Mouse (Mus musculus) embryonic stem cell, embryonic (primary cell): ENCODE measurements around the gene Llgl1.

Experiments used
- CTCF ChIA-PET, 4 experiments: fragments of 300-600 bp in 2 of 4; fragments of 350-600 bp in 2 of 4; sonication (Branson Sonifier 250); formaldehyde crosslinking; loops; one replicate each; lab custom pipeline; 2022; ENCODE audit warnings: inconsistent platforms in 2 of 4; lab: Charles Lee
- POLR2A ChIA-PET, 4 experiments: fragments of 300-600 bp in 2 of 4; fragments of 350-600 bp in 2 of 4; sonication (Branson Sonifier 250); formaldehyde crosslinking; loops; one replicate each; lab custom pipeline; 2022; ENCODE audit warnings: antibody characterized with exemption in 4 of 4, inconsistent platforms in 1 of 4; lab: Charles Lee

Llgl1 gene

DNA sequence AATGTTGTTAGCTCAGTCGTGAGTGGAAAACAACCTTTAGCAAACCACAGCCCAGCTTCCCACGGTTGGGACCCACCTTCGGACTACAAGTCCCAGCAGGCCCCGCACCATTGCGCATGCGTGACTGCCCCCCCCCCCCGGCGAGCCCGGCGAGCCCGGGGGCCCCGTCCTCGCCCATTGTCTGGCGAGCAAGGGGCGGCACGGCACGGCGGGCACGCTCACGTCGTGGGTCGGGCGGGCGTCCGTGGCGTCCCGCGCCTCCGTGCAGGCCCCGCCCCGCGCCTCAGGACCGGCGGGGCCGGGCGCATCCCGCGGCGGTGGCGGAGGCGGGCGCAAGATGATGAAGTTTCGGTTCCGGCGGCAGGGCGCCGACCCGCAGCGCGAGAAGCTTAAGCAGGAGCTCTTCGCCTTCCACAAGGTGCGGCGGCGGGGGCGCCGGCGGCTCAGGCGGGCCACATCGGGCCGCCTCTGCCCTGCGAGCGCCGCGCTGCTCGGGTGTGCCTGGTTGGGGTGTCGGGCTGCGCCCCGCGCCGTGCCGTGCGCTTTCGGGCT is at the start of gene Llgl1:
Llgl1 (plus strand) TSS at position 200 of the 552 bp plus-strand sequence.
- POLR2A ChIA-PET, result interaction anchor here (0.5 to 7.0 kb wide), 58 partner anchors 8 to 1498 kb away, joined by 3 to 57 read pairs (median 4); partner anchors contain the start of genes Mief2 (in 4 of the 4), Flii (in 3 of the 4), Shmt1 (in 2 of the 4) and Smcr8 (in 2 of the 4)

DNA sequence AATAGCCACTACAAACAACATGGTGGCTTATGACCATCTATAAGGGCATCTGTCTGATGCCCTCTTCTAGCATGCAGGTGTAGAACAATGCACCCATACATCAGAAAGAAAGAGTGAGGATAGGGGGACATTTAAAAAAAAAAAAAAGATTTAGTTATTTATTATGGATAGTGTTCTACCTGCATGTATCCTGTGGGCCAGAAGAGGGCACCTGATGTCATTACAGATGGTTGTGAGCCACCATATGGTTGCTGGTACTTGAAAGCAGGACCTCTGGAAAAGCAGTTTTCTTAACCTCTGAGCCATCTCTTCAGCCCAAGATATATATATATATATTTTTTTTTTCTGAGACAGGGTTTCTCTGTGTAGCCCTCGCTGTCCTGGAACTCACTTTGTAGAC is 3.4 kb upstream of the Llgl1 start:
- ChIA-PET POLR2A (no interaction called here), CTCF (no interaction called here)

More for the DNA sequence above, at the start of gene Llgl1:
- CTCF ChIA-PET, result interaction anchor here (0.6 to 1.5 kb wide), 13 partner anchors 8 to 1792 kb away, joined by 3 to 11 read pairs (median 5); partner anchors contain the start of gene Flii (in 2 of the 4)

DNA sequence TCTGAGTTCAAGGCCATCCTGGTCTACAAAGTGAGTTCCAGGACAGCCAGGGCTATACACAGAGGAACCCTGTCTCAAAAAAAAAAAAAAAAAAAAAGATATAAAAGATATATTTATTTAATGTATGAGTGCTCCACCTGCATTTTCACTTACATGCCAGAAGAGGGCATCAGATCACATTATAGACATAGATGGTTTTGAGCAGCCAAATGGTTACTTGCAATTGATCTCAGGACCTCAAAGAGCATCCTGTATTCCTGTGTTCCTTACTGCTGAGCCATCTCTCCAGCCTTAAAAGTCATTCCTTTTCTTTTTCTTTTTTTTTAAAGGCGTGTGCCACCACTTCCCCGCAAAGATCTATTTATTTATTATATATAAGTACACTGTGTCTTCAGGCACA is 2.0 kb upstream of the Llgl1 start:
- CTCF ChIA-PET, result interaction anchor here in 1 of 4 experiments (0.7 to 1.5 kb wide), 2 partner anchors 43 to 401 kb away, joined by 3 to 7 read pairs; no protein-coding TSS in a partner anchor
- POLR2A ChIA-PET, result interaction anchor here in 1 of 4 experiments (1.3 kb wide), 1 partner anchor 133 kb away, joined by 5 read pairs; the partner anchor contains the start of gene Dhrs7b

DNA sequence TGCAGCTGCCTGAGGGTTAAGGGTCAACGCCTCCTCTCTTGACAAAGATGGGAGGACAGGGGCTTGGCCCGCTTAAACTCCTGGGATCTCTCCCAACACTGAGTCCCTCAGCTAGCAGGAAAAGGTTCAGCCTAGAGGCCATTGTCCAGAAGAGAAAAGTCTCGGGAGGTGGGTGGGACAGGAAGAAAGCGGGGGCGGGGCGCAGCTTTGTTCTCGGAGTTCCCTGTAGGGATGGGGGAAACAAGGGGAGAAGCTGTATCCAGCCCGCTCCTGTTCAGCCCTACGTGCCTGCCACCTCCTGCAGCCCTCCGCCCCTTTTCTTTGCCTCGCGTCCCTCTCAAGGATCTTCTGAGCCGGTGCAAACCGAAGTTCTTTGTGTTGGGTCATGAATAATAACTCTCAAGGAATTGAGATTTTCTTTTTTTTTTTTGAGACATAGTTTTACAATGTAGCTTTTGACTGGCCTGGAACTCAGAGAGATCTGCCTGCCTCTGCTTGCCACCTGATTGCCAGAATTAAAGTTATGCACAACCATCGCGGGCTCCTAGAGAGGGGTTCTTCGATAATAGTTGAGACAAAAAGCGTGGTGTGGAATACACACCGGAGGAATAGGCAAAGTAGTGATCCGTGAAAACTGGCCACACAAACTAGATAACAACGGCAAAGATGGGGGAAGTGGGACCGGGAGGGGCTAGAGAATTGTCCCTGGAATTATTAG is 558 bp upstream of the Llgl1 start:
- CTCF ChIA-PET, result interaction anchor here (0.6 to 1.5 kb wide), 17 partner anchors 8 to 549 kb away, joined by 3 to 8 read pairs (median 4); partner anchors contain the start of genes Flii (in 2 of the 4), Dhrs7b (in 1 of the 4) and Mief2 (in 1 of the 4)
- POLR2A ChIA-PET, result interaction anchor here (0.5 to 7.0 kb wide), 66 partner anchors 9 to 1498 kb away, joined by 3 to 57 read pairs (median 4); partner anchors contain the start of genes Mief2 (in 4 of the 4), Dhrs7b (in 3 of the 4), Flii (in 3 of the 4) and Shmt1 (in 2 of the 4)

DNA sequence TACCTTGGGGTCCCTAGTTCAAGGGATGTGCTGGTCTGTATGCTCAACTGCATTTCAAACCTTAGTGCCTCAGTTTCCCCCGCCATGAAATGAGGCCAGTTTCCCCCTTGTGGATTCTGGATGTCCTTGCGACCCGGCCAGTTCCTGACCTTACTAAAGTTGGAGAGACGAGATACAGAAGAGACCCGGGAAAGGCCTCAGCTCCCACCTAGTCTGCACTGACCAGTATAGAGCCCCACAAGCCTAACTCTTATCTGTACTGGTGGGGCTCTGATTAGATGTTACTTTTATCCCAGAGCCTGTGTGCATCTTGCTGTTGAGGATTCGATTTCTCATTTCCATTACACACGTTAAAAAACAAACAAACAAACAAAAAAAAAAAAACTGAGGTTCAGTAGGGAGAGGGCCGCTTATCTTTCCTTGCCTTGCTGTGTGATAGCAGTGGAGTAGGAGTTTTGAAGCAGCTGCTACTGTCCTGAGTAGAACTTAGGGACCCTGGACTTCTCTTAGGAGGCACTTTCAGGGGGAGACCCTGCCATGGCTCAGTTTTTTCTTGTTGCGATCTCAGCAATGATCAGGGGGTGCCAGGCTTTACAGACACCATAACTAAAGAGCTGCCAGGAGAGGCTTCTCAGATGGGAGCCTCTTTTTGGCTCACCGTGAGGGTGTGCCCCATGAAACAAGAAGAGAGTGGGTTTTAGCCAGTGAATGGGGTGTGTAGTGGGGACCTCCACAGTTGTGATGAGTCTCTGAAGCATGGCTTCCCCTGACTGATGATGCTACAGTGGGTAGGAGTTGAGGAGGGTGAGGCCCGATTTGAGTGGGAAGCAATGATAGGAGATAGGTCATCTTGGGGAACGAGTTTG is 1.0 kb downstream of the Llgl1 start:
- POLR2A ChIA-PET, result interaction anchor here (0.5 to 7.0 kb wide), 21 partner anchors 9 to 336 kb away, joined by 3 to 57 read pairs (median 8); partner anchors contain the start of genes Flii (in 3 of the 4), Mief2 (in 3 of the 4), Shmt1 (in 1 of the 4) and Smcr8 (in 1 of the 4)
- CTCF ChIA-PET, result interaction anchor here in 2 of 4 experiments (0.6 to 1.1 kb wide), 2 partner anchors 27 to 1793 kb away, joined by 4 to 11 read pairs; partner anchors contain the start of genes Flii (in 1 of the 2) and Mief2 (in 1 of the 2)

DNA sequence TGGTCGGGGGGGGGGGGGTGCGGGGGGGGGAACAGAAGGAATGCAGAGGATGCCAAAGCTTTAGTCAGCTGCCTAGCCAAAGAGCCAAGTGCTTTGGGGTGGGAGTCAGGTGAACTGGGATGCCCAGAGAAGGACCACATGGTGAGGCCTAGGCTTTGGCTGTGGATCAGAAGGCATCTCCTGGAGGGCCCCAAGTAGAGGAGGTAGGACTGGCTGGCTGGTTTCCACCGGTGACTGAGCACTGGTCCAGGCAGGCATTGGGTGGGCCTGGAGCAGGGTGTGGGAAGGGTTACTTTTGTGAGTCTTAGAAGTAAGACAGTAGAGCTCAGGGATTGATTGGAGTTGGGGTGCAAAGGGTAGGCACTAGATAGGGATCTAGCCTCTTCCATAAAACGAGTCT is 2.1 kb downstream of the Llgl1 start:
- ChIA-PET CTCF (no interaction called here), POLR2A (interaction anchor here (0.5 to 7.0 kb wide), 9 partner anchors 9 to 335 kb away, joined by 3 to 57 read pairs (median 7); partner anchors contain the start of genes Flii (in 2 of the 4), Mief2 (in 2 of the 4), Dhrs7b (in 1 of the 4) and Tmem11 (in 1 of the 4))

DNA sequence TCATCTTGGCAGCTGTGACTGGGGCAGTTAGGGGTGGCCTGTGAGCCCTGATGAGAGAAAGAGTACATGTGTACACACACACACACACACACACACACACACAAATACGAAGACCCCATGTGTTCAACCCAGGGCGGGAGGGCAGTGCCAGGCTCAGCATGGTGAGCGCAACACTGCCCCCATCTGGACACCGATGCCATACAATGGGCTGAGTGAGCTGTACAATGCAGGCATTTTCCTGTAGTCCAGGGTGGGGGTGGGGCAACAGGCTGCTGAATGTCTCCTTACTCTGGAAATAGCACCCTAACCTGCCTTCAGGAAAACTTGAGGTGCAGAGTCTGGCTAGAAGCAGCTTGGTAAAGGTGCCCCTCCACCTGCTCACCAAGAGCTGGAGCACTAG is 3.6 kb downstream of the Llgl1 start:
- ChIA-PET CTCF (interaction anchor here (0.6 to 2.1 kb wide), 43 partner anchors 10 to 725 kb away, joined by 3 to 19 read pairs (median 4); partner anchors contain the start of genes Flii (in 3 of the 4), Mief2 (in 3 of the 4), Dhrs7b (in 1 of the 4) and Shmt1 (in 1 of the 4)), POLR2A (interaction anchor here in 3 of 4 experiments (0.6 to 7.0 kb wide), 17 partner anchors 9 to 472 kb away, joined by 3 to 57 read pairs (median 4); partner anchors contain the start of genes Flii (in 2 of the 3), Mief2 (in 2 of the 3), Tmem11 (in 2 of the 3) and Shmt1 (in 1 of the 3))

DNA sequence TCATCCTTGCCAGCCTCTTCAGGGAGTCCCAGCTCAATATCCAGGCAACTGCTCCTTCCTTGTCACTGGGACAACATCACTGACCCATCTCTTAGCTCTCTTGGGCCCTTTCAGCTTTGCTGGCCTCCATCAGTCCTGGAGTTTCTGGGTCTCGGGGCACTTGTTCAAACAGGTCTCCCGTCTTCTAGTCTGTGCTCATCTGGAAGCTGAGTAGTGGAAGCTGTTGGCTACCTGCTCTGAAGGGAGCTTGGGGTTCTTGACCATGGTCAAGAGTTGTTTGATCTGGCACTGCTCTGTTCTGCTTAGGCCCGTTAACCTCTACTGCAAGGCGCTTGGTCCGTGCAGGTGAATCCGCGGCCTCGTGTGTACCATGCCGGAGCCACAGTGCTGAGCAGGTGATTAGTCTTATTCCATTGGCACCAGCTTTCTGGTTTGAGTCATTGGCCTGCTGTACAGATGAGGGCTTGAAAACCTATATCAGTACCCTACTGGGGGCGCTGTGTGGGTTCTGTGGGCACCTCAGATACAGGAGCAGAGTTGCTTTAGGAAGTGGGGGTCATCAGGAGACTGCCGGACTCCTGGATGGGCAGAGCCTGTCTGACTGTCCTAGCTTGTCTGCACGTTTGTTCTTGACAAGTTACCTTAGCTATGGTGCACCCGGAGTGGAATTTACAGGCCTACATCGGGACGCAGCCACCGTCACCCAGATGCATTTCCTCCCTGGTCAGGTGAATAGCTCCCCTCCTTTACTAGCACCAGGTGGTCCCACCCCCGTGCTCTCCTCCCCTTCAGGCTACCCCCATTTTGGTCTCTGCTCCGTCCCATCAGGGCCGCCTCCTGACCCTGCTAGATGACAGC is 4.7 kb downstream of the Llgl1 start:
- ChIA-PET POLR2A (interaction anchor here in 3 of 4 experiments (0.6 to 7.0 kb wide), 15 partner anchors 8 to 898 kb away, joined by 3 to 57 read pairs (median 3); partner anchors contain the start of genes Flii (in 2 of the 3), Mief2 (in 2 of the 3) and Tmem11 (in 1 of the 3)), CTCF (interaction anchor here (0.9 to 2.1 kb wide), 11 partner anchors 13 to 272 kb away, joined by 3 to 19 read pairs (median 4); partner anchors contain the start of genes Flii (in 2 of the 4), Mief2 (in 2 of the 4) and Shmt1 (in 1 of the 4))

DNA sequence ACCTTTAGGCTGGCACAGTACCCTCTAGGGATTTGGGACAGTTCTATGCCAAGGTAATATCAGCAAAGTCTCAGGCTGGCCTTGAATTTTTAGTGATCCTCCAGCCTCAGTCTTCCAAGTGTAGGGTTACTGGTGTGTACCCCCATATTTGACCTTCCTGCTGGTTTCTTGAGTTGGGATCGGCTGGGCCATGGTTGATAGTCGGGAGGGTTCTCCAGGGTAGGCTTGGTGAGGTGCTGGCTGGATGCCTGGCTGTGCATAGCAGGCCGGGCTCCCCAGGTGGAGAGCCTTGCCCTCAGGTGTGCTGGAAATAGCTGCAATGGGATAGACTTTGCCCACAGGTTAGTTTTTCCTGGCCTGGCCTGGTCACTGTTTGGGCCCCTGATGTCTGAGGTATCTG is 5.7 kb downstream of the Llgl1 start:
- POLR2A ChIA-PET, result interaction anchor here in 1 of 4 experiments (1.1 kb wide), 1 partner anchor 14 kb away, joined by 3 read pairs; no protein-coding TSS in a partner anchor
- CTCF ChIA-PET, result interaction anchor here in 1 of 4 experiments (1.4 kb wide), 1 partner anchor 21 kb away, joined by 3 read pairs; no protein-coding TSS in a partner anchor

DNA sequence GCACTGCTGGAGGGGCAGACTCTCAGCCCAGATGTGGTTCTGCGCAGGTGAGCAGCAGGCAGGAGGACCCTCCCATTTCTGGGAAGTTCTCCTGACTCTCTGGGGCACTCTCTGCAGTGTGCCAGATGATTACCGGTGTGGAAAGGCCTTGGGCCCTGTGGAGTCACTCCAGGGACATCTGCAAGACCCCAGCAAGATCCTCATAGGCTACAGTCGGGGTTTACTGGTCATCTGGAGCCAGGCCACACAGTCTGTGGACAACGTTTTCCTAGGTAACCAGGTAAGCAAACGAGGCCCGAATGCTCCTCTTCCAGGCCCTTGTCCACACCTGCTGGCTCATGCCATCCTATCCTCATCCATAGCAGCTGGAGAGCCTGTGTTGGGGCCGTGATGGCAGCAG is 6.6 kb downstream of the Llgl1 start:
- ChIA-PET CTCF (interaction anchor here in 1 of 4 experiments (1.2 to 1.4 kb wide), 2 partner anchors 20 to 148 kb away, joined by 3 read pairs; no protein-coding TSS in a partner anchor), POLR2A (interaction anchor here in 2 of 4 experiments (0.6 to 3.7 kb wide), 3 partner anchors 19 to 88 kb away, joined by 3 to 16 read pairs (median 8); partner anchors contain the start of genes Flii (in 1 of the 2) and Mief2 (in 1 of the 2))

DNA sequence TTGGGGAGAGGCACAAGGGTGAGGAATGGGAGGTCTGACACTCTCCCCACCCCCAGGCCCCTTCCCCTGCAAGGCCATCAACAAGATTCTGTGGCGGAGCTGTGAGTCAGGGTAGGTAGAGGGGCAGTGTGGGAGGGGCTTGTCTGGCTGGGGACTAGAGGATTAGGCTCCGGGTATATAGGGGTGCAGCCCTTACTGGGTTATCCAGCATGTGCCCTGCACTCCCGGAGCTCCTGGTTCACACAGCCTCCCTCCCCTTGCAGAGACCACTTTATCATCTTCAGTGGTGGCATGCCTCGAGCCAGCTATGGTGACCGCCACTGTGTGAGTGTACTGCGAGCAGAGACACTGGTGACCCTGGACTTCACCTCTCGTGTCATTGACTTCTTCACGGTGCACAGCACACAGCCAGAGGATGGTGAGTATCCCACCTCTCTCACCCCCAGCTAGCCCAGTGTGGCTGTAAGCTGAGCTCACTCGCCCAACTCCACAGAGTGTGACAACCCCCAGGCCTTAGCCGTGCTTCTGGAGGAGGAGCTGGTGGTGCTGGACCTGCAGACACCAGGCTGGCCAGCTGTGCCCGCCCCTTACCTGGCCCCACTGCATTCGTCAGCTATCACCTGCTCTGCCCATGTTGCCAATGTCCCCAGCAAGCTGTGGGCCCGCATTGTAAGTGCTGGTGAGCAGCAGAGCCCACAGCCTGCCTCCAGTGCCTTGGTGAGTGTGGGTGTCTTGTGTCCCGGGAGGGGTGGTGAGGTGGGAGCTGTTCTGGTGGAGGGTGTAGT is 7.4 kb downstream of the Llgl1 start:
- ChIA-PET POLR2A (interaction anchor here in 2 of 4 experiments (0.5 to 3.7 kb wide), 7 partner anchors 8 to 57 kb away, joined by 3 to 16 read pairs (median 6); partner anchors contain the start of genes Flii (in 1 of the 2) and Mief2 (in 1 of the 2)), CTCF (interaction anchor here in 3 of 4 experiments (0.6 to 1.8 kb wide), 5 partner anchors 8 to 225 kb away, joined by 3 to 5 read pairs (median 3); partner anchors contain the start of genes Llgl1 (in 1 of the 3) and Map2k3 (in 1 of the 3))

DNA sequence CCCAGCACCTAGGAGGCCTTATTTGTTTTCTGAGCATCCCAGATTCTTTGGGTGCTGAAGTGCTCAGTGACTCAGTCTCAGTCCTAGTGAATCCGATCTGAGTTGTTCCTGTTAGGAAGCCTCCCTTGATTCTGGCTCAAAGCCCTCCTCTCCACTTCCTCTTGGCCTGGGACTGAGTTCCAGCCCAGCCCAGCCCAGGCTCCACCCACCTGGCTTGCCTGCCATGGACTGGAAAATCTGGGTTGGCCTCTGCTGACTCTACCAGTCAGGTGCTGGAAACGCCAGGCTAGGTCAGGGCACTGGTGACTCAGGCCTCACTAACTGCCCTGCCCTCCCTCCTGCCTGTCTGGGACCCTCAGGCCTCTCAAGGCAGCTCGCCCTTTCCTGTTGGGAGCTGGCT is 8.1 kb downstream of the Llgl1 start:
- ChIA-PET POLR2A (interaction anchor here in 2 of 4 experiments (0.5 to 3.7 kb wide), 7 partner anchors 9 to 56 kb away, joined by 3 to 16 read pairs (median 6); partner anchors contain the start of genes Flii (in 1 of the 2) and Mief2 (in 1 of the 2)), CTCF (interaction anchor here in 2 of 4 experiments (0.8 to 1.8 kb wide), 2 partner anchors 9 kb away, joined by 3 to 5 read pairs; partner anchors contain the start of gene Llgl1 (in 1 of the 2))

DNA sequence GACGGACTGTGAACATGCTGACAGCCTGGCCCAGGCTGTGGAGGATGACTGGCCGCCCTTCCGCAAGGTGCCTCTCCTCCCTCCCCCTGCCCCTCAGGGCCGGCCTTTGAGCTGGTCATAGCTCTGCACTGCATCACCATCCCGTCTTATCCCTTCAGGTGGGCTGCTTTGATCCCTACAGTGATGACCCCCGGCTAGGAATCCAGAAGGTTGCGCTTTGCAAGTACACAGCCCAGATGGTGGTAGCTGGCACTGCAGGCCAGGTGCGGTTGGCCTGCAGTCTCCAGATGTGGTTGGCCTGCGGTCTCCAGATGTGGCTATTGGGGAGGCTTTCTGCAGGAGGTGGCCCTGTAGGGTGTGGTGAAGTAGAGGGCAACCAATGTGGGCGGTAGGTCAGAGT is 9.1 kb downstream of the Llgl1 start:
- POLR2A ChIA-PET, result interaction anchor here in 2 of 4 experiments (1.0 to 3.7 kb wide), 8 partner anchors 9 to 207 kb away, joined by 3 to 16 read pairs (median 4); partner anchors contain the start of gene Llgl1 (in 1 of the 2)
- CTCF ChIA-PET, result no interaction called here
